Mouse (Mus musculus) cerebellum, postnatal 36 days (tissue): Measurements from ENCODE around the gene Ndufa7.
A peak's percentile ranks its signal among the peaks of the same experiment; 100 is the strongest.

Experiments used
- DNase-seq, 2 experiments: peaks; one replicate each; pipeline ENCODE4 v3.0.0; 2021 to 2022; ENCODE audit warnings: mixed read lengths in 2 of 2

Ndufa7 gene

GRCm38 (mm10) chr17:33824084-33824996 lies at the start of gene Ndufa7, which contains the start of gene Rps28:
Gene Ndufa7 (plus strand): TSS chr17:33824572.
Gene Rps28 (minus strand): TSS chr17:33824562.
- DNase-seq = peak; percentile 98 to 99

- DNase-seq = no peak
Observed at GRCm38 (mm10) chr17:33774573-33775155, 49.7 kb upstream of the Ndufa7 start.

- no peak for DNase-seq
Observed at GRCm38 (mm10) chr17:33775287-33775686, 49.1 kb upstream of the Ndufa7 start.

- DNase-seq = peak; percentile 33 to 49
Observed at GRCm38 (mm10) chr17:33779271-33779966, 45.0 kb upstream of the Ndufa7 start.

- no peak for DNase-seq
Observed at GRCm38 (mm10) chr17:33779967-33780295, 44.4 kb upstream of the Ndufa7 start.

GRCm38 (mm10) chr17:33780431-33780830 lies 43.9 kb upstream of the Ndufa7 start:
- no peak for DNase-seq

GRCm38 (mm10) chr17:33781124-33781977 lies 43.0 kb upstream of the Ndufa7 start, which contains the start of gene Angptl4:
Gene Angptl4 (minus strand): TSS chr17:33781830.
- peak in 1 of 2 experiments; percentile 37 for DNase-seq

GRCm38 (mm10) chr17:33782067-33782466 lies 42.3 kb upstream of the Ndufa7 start:
- DNase-seq = no peak

- peak in 1 of 2 experiments; percentile 6 for DNase-seq
Observed at GRCm38 (mm10) chr17:33783408-33783807, 41.0 kb upstream of the Ndufa7 start.

- no peak for DNase-seq
Observed at GRCm38 (mm10) chr17:33784939-33785338, 39.4 kb upstream of the Ndufa7 start.

- DNase-seq = no peak
Observed at GRCm38 (mm10) chr17:33786375-33786774, 38.0 kb upstream of the Ndufa7 start.

GRCm38 (mm10) chr17:33788732-33789131 lies 35.6 kb upstream of the Ndufa7 start:
- no peak for DNase-seq

GRCm38 (mm10) chr17:33798306-33798705 lies 26.1 kb upstream of the Ndufa7 start:
- no peak for DNase-seq

- no peak for DNase-seq
Observed at GRCm38 (mm10) chr17:33799277-33799676, 25.1 kb upstream of the Ndufa7 start.

- no peak for DNase-seq
Observed at GRCm38 (mm10) chr17:33802221-33802620, 22.2 kb upstream of the Ndufa7 start.

- DNase-seq = no peak
Observed at GRCm38 (mm10) chr17:33804205-33804604, 20.2 kb upstream of the Ndufa7 start.

GRCm38 (mm10) chr17:33804745-33805144 lies 19.6 kb upstream of the Ndufa7 start:
- no peak for DNase-seq

GRCm38 (mm10) chr17:33807181-33807888 lies 17.0 kb upstream of the Ndufa7 start:
- no peak for DNase-seq

- no peak for DNase-seq
Observed at GRCm38 (mm10) chr17:33808192-33808591, 16.2 kb upstream of the Ndufa7 start.

- peak; percentile 84 to 89 for DNase-seq
Observed at GRCm38 (mm10) chr17:33810334-33811141, 13.8 kb upstream of the Ndufa7 start, which contains the start of gene Kank3. Gene Kank3 (plus strand): TSS chr17:33810519.

GRCm38 (mm10) chr17:33811142-33811516 lies 13.2 kb upstream of the Ndufa7 start:
- DNase-seq = no peak
